In the genomic region with DNA sequence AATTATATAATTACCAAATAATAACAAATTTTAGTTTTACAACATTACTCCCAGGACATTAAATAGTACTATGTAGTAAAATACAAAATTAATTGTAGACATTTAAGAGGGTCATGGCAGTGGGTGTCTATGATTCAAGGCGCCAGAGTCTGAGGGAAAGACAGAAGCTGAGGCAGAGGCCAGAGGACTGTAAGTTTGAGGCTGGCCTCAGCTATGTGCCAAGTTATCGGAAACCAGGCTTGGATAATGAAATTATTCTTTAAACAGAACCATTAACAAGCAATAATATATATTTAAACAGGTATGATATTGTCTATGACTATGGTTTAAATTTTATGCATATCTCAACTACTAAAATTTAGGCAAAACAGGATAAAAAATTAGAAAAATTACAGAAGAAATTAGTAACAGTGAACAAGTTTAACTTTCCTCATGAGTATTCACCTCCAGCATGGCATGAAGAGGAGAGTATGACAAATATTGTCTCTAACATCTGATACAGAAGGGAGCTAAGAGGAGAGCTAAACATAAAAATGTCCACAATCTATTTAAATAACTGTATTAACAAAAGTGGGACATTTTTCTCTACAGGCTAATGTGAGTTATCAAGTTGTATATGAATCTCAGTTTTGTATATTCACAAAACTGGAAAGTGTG, we compare ENCODE assay signal across 19 mouse cellular contexts. TPM values are rescaled to one million over a fixed set of nuclear protein-coding genes. Genes with fewer than 3 reads are reported as not detected.
"Had no signal": no experiment of that assay in that cellular context is flagged by ENCODE, and none has a peak within 500 bp of the region (broad histone marks: within the 10 kb centered on the region; RNA-seq: fewer than 3 reads in every experiment).

No protein-coding gene starts in this region.

- DNase-seq: kidney, postnatal 4 days; liver; lung, postnatal 10 days; midbrain, embryonic 14.5 days; retina, postnatal 1 day; thymus, adult 18-20 months; thymus, postnatal 4 days had no signal

- H3K9me3 ChIP-seq: limb, embryonic 10.5 days; limb, embryonic 13.5 days; liver, embryonic 12.5 days; liver, embryonic 15.5 days; lung, embryonic 15.5 days; neural tube, embryonic 13.5 days had no signal

- H3K9ac ChIP-seq: limb, embryonic 13.5 days; liver, embryonic 12.5 days; liver, embryonic 15.5 days; lung, embryonic 15.5 days; neural tube, embryonic 13.5 days had no signal

- H3K27me3 ChIP-seq: limb, embryonic 13.5 days; liver, embryonic 12.5 days; liver, embryonic 15.5 days; lung, embryonic 15.5 days; neural tube, embryonic 13.5 days had no signal

- H3K4me2 ChIP-seq: limb, embryonic 13.5 days; liver, embryonic 12.5 days; liver, embryonic 15.5 days; lung, embryonic 15.5 days; midbrain, embryonic 11.5 days; neural tube, embryonic 13.5 days had no signal

- ATAC-seq: liver, embryonic 12.5 days had no signal

- H3K4me3 ChIP-seq: limb, embryonic 10.5 days; limb, embryonic 13.5 days; liver, embryonic 12.5 days; liver, embryonic 15.5 days; lung, embryonic 15.5 days; neural tube, embryonic 13.5 days had no signal

- H3K27ac ChIP-seq: limb, embryonic 10.5 days; limb, embryonic 13.5 days; liver, embryonic 12.5 days; liver, embryonic 15.5 days; lung, embryonic 15.5 days; neural tube, embryonic 13.5 days had no signal

- H3K4me1 ChIP-seq: limb, embryonic 10.5 days; limb, embryonic 13.5 days; liver, embryonic 12.5 days; liver, embryonic 15.5 days; lung, embryonic 15.5 days; neural tube, embryonic 13.5 days had no signal

- H3K36me3 ChIP-seq: limb, embryonic 10.5 days; limb, embryonic 13.5 days; liver, embryonic 12.5 days; liver, embryonic 15.5 days; lung, embryonic 15.5 days; neural tube, embryonic 13.5 days had no signal

RNA-seq across cellular contexts. Expression of a gene that starts 0.9 kb away (rescaled TPM):
- total RNA-seq: layer of hippocampus, adult 18-20 months; layer of hippocampus, postnatal 14 days; left cerebral cortex, postnatal 25 days; midbrain, postnatal 0 days had no signal
- polyA plus RNA-seq: limb, embryonic 10.5 days; testis, adult 2 months had no signal

RNA-seq across cellular contexts. Expression of a gene that starts 30.5 kb away (rescaled TPM):
- polyA plus RNA-seq: limb, embryonic 10.5 days; midbrain, embryonic 11.5 days had no signal
